Mouse (Mus musculus): Measurements from ENCODE around the gene Sirt5.
A peak's percentile ranks its signal among the peaks of the same experiment; 100 is the strongest.

Gene Sirt5

DNA sequence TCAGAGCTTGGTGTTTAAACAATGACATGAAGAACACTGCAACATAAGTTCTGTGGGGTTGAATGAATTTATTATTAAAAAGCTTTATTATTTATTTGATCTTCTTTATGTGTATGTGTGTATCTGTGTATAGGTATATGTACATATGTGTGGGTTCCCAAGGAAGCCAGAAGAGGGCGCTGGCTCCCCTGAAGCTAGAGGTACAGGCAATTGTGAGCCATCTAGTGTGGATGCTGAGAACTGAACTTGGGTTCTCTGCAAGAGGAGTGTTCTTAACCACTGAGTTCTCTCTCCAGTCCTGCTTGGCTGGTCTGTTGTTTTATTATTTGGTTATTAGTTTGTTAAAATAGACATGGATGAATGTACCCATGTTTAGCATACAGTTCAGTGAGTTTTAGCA is 7.6 kb downstream of the Sirt5 start:
- DNase-seq (ENCODE audit: extremely low read depth, insufficient read length, low spot score), result no peak

DNA sequence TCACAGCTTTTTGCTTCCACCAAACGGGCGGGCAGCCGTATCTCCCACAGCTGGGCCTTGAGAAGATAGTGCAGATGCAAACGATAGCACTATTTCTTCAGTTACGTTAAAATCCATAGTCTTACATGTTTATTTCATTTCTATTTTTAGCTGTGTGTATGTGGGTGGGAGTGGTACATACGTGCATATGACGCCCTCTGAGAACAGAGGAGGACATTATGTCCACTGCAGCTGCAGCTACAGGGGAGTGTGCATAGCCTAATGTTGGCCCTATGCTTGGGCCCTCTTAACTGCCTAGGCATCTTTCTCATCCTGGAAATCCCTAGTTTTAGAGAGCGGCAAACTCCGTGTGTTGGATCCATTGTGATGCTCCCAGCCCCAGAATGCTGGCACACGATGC is 8.9 kb downstream of the Sirt5 start:
- no peak for DNase-seq (ENCODE audit: extremely low read depth, insufficient read length, low spot score)

DNA sequence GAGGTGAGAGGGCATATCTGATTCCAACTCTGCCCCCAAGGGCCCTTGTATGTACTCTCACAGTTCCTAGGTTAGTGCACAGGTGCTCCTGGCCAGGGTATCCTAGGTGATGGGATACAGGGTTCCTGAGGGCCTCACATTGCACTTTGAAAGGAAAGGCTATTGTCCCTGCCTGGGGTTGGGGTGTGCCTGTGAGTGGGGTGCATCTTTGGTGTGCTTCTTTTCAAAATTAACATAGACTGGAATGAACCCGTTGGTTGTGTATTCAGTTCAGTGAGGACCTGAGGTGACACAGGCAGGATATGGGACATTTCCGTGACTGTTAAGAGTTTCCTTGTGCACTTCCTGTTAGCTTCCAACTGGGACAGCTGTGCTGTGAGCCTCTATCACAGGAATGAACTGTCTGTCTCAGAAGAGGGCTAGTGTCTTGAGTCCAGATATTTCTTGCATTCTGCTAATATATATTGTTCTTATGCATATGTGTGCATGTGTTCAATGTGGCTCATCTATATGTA is 9.7 kb downstream of the Sirt5 start:
- DNase-seq (ENCODE audit: extremely low read depth, insufficient read length, low spot score), result no peak

DNA sequence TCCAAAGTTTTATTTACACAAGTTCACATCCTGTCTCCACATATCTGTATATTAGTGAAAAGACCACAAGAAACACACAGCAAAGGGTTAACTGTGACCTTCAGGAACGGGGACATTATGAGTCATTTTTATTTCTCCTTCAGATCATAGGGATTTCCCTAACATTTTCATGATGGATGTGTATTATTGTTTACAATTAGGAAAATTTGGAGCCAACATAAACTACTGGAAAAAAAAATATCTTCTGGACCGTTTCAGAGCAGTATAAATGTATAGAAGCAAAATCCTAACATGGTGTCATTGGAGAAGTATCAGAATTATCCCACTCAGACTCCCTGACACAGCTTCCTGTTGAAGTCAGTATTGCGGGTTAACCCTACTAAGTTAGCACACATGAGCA is 14.7 kb downstream of the Sirt5 start:
- no peak for DNase-seq (ENCODE audit: extremely low read depth, insufficient read length, low spot score)

DNA sequence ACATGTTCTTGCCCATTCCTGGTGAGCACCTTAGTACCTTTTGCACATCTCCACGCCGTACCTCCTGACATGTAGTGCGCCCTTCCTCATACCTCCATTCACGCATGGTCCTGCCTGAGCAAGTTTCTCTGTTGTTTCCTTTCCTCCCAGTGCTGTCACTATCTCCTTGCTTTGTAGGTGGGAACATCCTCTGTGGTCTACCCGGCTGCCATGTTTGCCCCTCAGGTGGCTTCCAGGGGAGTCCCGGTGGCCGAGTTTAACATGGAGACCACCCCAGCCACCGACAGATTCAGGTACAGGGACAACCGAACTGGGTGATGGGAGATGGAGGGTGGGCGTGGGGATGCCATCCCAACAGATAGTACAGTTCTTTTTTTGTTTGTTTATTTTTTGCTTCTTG is 20.0 kb downstream of the Sirt5 start:
- no peak for DNase-seq (ENCODE audit: extremely low read depth, insufficient read length, low spot score)

DNA sequence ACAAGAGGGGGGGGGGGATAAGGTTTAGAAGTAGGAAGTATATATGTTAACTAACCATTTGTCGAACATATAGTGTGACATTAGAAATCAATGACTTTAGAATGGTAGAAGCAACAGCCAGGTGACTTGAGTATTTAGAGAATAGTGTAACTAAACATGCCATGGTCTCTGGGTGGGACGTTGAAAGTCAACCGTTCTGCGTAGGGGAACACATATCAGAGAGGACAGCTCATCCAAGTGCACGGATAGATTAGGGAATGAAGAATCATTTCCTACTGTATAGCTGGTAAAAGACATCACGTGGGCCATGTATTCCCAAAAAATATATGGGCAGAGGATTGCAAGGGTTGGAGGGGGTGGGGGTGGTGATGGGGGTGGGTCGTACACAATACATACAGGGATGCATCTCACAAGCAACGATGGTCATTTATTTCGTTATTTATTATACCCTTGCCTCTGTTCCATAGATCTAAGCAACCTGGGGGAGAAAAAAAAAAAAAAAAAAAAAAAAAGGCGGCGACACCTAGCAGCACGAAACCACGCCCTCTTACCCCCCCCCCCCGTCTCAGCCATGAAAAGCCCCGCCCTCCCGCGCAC is 32.5 kb downstream of the Sirt5 start:
- DNase-seq (ENCODE audit: extremely low read depth, insufficient read length, low spot score), result no peak

DNA sequence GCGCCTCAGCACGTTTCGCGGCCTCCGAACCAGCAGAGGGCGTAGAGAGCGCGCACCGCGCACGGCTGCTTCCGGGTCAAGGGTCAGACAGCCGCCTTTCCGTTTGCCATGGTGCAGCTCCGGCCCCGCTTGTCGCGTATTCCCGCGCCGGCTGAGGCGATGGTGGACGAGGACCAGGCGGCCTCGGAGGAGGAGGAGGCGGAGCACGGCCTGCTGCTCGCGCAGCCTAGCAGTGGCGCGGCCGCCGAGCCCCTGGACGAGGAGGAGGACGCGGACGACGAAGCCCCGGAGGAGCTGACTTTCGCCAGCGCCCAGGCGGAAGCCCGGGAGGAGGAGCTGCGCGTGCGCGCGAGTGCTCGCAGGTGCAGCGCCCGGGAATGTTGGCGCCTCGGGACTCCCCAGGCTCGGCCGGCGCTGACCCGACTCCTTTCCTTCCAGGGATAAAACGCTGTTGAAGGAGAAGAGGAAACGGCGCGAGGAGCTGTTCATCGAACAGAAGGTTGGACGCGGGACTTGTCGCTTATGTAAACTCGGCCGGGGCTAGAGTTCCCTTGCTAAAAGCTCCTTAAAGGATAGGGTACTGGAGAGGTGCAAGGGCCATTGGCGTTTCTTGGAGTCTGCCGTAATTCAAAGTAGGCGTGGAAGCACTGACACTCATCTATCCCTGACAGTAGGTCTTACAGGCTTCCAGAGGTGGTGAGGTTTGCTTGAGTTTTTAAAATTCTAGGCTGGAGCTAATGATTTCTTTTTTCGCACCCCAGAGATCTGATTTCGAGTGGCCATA is 33.2 kb downstream of the Sirt5 start, which contains the start of gene Nol7:
TSS of gene Nol7 (plus strand) at position 94 of the 784 bp plus-strand sequence.
- DNase-seq (ENCODE audit: extremely low read depth, insufficient read length, low spot score), result peak; percentile 96

DNA sequence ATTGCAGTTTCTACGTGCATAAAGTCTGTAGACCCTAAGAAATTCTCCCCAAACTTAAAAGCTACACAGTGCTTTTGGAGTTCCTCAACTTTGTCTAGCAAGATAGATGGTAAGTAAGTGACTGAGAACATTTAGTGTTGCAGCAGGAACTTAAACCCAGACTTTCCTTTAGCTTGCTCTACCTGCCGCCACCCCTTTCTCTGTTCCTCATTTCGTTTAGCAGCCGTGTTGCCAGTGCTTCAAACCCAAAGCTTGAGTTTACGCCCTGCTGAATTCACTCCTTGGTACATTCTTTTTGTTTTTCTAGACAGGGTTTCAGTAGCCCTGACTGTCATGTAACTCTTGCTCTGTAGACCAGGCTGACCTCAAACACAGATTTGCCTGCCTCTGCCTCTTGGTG is 34.3 kb downstream of the Sirt5 start:
- DNase-seq (ENCODE audit: extremely low read depth, insufficient read length, low spot score), result no peak

DNA sequence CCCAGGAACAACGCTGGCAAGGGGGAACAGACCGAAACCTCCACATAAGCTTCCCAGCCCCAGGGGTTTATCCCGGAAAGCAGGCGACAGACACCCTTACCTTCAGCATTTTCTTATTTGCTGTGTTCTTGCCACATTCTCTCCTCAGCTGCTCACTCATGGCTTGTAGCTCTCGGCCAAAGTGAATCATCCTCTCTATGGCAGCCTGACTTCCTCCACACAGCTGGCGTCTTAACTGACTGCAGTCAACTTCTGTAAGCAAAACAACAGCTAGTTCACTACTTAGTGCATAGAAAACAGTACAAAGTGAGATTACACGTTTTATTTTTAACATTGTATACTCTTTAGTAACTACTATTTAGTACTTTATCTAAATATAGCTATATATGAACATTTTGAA is 47.0 kb downstream of the Sirt5 start:
- no peak for DNase-seq (ENCODE audit: extremely low read depth, insufficient read length, low spot score)

DNA sequence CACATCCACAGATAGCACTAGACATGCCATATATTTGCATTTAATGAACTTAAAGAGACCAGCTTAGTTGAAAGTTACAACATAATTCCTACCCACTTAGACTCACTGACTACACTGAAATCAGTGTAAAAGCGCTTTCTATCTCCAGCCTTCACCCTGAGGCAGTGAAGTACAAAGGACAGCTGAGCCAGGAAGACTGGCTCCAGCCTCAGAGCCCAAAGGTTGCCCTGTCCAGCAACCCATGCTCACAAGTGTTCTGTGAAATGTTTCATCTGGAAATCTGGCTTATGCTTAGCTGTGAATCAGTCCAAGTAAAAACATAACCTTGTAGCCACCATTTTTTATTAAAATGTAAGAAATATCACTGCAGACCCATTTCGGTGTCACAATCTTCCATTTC is 48.3 kb downstream of the Sirt5 start:
- no peak for DNase-seq (ENCODE audit: extremely low read depth, insufficient read length, low spot score)

DNA sequence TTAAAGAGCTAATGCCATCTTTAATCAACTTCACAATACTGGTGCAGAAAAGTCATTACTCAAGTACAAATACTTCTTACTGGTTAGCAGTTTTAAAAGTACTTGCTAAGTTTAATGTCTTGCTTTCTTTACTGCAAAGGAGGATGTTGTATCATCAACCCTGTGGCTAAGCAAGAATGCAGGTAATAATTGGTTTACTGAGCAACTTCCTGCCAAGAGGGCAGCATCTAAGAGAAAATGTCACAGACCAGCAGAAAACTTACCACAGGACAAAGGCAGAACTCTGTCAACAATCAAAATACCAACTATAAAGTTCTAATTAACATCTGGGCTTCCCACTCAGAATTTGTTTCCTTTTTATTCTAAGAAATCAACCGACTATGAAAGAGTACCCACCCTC is 50.0 kb downstream of the Sirt5 start:
- DNase-seq (ENCODE audit: extremely low read depth, insufficient read length, low spot score), result no peak

DNA sequence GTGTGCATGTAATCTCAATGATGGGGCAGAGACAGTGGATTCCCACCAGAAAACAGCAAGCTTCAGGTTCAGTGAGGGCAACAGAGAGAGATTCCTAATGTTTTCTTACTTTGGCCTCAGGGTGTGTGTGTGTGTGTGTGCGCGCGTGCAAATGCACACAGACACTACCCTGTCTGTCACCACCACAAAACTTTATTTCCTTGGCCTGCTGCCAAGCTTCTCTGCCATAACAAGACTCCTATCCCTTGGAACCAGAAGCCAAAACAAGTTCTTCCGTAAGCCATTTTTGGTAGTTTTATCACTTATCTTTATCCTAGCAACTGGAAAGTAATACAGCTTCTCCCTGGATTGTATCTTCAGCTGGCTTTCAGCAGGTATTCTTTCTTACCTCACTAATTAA is 63.1 kb downstream of the Sirt5 start:
- no peak for DNase-seq (ENCODE audit: extremely low read depth, insufficient read length, low spot score)

DNA sequence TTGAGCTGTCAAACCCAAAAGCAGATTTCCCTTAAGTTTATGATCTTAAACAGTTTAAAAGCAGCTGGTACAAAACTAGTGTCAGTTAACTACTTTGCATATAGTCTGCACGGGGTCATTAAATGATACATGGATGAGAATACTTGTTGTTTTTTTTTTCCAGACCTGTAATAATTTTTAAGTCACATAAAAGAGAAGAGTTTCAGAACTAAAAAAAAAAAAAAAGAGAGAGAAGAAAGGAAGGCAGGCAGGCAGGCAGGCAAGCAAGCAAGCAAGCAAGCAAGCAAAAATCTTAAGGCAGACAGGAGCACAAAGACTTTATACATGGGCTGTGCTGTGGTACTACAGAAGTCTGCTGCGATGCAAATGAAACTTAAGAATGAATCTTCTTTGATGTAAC is 68.1 kb downstream of the Sirt5 start:
- DNase-seq (ENCODE audit: extremely low read depth, insufficient read length, low spot score), result no peak

DNA sequence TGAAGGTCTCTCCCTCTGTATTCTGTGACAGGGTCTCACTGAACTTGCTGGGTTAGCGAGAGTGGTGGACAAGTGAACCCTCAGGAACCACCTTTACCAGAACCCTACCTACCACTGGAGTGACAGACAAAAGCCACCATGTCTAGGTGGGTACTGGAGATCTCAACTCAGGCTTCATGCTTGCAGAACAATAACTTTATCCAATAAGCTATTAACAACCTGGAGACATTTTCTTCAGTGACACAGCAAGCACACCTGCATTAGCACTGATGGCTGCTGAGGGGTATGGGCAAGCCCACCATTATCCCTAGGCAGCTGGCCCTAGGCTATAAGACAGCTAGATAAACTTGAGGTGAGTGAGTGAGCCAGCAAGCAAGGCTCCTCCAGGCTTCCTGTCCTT is 75.1 kb downstream of the Sirt5 start:
- DNase-seq (ENCODE audit: extremely low read depth, insufficient read length, low spot score), result no peak

DNA sequence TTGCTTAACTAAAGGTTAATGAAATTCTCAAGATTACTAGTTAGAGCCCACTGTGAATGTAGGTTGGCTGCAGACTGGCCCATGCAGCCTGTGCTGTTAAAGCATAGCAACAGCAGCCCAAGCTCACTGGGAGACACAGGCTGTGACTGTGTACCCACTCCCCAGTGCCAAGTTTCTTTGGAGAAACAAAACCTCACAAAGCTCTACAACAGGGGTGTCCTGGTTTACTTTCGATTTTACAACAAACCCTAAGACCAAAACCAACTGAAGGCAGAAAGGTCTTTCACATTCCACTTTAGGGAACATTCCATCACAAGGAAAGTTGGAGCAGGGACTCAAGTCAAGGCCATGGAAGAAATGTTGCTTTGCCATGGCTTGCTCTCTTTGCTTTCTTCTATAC is 77.3 kb downstream of the Sirt5 start:
- DNase-seq (ENCODE audit: extremely low read depth, insufficient read length, low spot score), result no peak

DNA sequence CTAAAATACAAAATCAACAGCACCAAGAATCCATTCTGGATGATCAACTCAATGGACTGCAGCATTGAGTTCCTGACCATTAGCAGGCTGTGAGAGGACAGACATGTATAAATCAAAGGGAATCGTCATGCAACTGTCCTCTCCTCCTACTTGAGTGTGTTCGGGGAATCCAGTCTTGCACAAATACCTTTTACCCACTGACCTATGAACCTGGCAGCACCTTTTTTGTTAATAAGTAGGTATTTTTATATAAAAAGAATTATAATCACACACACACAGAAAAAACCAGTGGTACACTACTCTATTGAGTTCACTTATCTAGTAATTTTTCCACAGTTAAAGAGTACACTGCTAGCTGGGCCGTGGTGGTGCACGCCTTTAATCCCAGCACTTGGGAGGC is 78.4 kb downstream of the Sirt5 start:
- DNase-seq (ENCODE audit: extremely low read depth, insufficient read length, low spot score), result no peak

DNA sequence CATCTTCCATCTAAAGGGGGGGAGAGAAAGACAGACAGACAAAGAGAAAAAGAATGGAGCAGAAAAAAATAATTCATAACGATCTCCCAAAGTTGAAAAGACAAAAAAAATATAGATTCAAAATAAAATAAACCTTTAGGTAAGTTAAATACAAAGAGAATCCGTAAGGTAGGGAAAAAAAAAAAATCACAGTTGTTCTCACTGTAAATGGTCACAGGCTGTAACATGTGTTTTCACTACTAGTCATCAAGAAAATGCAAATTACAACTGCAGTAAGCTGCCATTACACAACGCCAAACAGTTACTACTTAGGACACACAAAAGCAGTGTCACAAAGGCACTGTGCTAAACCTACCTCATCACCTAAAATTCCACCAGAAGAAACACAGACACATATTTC is 79.4 kb downstream of the Sirt5 start:
- no peak for DNase-seq (ENCODE audit: extremely low read depth, insufficient read length, low spot score)
